Mouse (Mus musculus) liver, embryonic 14 days (tissue): Measurements from ENCODE around the gene Pdx1. TPM values are rescaled to one million over a fixed set of nuclear protein-coding genes. Genes with fewer than 3 reads are reported as not detected.

Experiments used
- polyA plus RNA-seq: library from polyadenylated mRNA; depleted of rRNA; stranded (reverse); fragments of >200 nt; gene quantifications from 2 replicates; pipeline ENCODE4 v1.2.3, GENCODE M21; 2012; rRNA removed

Pdx1 gene
- polyA plus RNA-seq, result 0.03 TPM in 1 of 2 replicates, not detected in the other

DNA sequence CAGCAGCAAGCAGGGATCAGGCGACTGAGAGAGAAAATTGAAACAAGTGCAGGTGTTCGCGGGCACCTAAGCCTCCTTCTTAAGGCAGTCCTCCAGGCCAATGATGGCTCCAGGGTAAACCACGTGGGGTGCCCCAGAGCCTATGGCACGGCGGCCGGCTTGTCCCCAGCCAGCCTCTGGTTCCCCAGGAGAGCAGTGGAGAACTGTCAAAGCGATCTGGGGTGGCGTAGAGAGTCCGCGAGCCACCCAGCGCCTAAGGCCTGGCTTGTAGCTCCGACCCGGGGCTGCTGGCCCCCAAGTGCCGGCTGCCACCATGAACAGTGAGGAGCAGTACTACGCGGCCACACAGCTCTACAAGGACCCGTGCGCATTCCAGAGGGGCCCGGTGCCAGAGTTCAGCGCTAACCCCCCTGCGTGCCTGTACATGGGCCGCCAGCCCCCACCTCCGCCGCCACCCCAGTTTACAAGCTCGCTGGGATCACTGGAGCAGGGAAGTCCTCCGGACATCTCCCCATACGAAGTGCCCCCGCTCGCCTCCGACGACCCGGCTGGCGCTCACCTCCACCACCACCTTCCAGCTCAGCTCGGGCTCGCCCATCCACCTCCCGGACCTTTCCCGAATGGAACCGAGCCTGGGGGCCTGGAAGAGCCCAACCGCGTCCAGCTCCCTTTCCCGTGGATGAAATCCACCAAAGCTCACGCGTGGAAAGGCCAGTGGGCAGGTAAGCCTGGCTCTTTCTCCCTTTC lies at the start of gene Pdx1:
TSS of gene Pdx1 (plus strand) at position 34 of the 747 bp plus-strand sequence.

DNA sequence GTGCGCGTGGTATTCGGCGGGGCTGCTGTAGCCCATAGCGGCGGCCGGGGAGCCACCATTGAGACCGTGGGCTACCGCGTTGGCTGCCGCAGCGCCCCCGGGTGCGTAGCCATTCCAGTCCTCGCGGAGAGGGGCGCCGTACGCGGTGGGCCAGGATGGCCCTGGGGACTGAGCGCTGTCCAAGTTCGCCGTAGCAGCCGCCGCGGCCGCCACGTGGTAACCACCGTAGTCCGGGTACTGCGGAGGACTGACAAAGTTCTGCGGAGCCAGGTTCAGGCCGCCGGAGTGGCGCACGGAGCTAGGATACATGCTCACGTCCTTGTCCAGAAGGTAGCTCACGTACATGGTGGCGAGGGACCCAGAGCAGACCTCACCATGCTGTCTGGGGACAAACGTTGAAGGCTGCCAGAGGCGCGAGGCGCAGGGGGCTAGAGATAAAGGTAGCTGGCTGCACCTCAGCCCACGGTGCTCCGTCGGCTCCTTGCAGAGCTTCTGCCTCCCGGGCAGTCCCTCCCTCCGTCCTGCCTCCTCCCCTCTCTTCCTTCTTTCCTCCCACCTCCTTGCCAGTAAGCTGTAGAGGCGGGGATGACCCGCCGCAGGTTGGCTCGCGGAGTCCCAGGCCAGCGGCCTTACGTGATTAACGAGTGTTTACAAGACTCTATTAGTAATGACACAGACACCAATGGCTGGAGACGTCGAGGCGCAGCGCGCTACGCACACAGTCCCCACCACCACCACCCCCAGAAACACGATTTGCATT lies 37.1 kb downstream of the Pdx1 start, which contains the start of gene Cdx2:
TSS of gene Cdx2 (minus strand) at position 633 of the 760 bp plus-strand sequence.

GRCm38 (mm10) chr5:147322183-147322582 lies 52.4 kb downstream of the Pdx1 start, which contains the start of gene Urad:
TSS of gene Urad (minus strand) at chr5:147322440.

Other genes starting within 250 kb of the Pdx1 start
- 3.6 and 4.3 TPM in 2 replicates for gene Lnx2, start 193.4 kb upstream of the Pdx1 start, polyA plus RNA-seq
- gene Polr1d, start 192.9 kb upstream of the Pdx1 start, polyA plus RNA-seq, result 62.9 and 70.0 TPM in 2 replicates
- not detected in 2 replicates for gene Gsx1, start 81.3 kb upstream of the Pdx1 start, polyA plus RNA-seq
- gene Cdx2, start 37.3 kb downstream of the Pdx1 start, polyA plus RNA-seq, result not detected in 2 replicates
- 0.68 and 0.86 TPM in 2 replicates for gene Urad, start 52.5 kb downstream of the Pdx1 start, polyA plus RNA-seq
- 0.92 and 1.3 TPM in 2 replicates for gene Flt3, start 130.5 kb downstream of the Pdx1 start, polyA plus RNA-seq
- 16.0 and 19.6 TPM in 2 replicates for gene Pan3, start 160.2 kb downstream of the Pdx1 start, polyA plus RNA-seq